Mouse (Mus musculus): Measurements from ENCODE around the gene Zfp385a. TPM values are rescaled to one million over a fixed set of nuclear protein-coding genes. Genes with fewer than 3 reads are reported as not detected.
"Not testable (repeated sequence)": the region's sequence is repeated elsewhere in the genome, so short reads cannot be mapped to it uniquely, and the experiment has no call there.

Zfp385a gene
- total RNA-seq, 2 experiments from 2014 or later, result 8.9 to 10.3 TPM

DNA sequence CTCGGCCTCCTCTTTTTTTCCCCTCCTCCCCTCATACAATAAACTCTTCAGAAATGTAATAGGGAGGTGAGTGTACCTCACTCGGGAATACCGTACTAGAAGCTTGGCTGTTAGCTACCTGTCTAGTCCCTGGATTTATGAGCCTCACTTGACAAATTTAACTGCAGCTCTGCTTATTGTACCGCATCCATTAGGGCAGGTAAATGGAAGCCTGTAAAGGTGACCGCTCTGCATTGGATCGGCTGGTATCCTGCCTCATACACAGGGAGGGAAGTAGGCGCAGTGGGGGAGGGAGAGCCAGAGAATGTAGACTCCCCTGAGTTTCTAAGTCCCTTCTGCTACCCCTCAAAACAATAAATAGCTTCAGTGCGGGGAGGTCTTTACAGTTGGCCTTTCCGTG, 49.0 kb downstream of the Zfp385a start:
- no peak for DNase-seq

DNA sequence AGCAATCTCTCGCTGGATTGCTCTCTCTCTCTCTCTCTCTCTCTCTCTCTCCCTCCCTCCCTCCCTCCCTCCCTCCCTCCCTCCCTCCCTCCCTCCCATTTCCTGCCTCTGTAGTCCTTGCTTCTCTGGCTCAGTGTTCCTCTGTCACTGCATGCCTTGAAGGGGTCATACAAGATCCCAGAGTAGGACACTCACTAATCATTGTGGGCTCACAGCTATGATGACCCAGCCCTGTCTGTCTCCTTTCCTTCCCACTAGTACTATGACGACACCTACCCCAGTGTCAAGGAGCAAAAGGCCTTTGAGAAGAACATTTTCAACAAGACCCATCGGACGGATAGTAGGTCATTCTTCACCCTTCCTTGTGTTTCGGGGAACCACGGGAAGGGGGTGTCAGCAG, 49.5 kb downstream of the Zfp385a start:
- DNase-seq, result no peak

DNA sequence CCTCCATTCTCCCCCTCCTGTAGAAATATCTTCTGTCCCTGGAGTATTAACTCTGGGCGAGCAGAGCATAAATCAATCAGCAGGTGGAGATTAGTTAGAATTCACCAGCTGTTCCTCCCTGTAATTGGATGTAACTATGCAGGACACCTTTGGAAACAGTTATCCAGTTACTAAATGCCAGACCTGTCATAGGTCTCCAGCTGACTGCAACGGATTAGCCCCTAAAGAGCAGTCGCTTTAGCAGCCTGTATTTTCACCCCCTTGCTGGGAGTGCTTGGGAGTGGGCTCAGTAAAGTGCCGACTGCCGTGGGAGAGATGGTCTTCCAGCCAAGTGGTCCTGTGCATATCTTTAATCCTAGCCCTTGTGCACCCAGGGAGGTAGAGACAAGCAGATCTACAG, 50.3 kb downstream of the Zfp385a start:
- no peak for DNase-seq

DNA sequence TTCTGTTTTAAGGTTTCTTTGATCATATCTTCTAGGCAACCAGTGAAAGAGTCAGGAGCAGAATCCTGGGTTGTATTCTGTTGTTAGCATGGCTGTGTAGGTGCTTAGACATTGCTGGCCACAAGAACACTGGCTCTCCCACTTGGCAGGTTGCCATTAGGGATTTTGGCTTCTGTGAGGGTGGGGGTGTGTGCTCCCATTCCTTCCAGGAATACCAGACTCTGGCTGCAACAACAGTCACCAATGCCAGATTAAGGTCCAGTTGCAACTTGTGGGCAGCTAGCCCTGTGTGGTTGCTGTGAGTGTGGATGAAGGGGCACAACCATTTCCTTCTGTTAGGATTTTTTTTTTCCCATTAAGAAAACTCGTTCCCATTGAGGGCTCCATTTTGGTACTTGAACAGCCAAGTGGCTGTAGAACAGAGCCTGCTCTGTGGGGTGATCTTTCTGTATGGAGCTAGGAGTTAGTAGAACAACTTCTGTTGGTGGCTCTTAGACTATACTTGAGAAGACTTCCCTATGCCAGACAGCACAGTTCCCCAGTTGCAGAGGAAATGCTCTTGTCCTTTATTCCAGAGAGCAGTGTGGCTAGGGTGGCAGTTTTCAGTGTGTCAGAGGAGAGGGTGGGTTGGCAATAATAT, 54.0 kb downstream of the Zfp385a start:
- DNase-seq, result peak; percentile 71 to 72

- DNase-seq, result no peak
Observed at GRCm38 (mm10) chr15:103284647-103285046, 55.2 kb downstream of the Zfp385a start.

DNA sequence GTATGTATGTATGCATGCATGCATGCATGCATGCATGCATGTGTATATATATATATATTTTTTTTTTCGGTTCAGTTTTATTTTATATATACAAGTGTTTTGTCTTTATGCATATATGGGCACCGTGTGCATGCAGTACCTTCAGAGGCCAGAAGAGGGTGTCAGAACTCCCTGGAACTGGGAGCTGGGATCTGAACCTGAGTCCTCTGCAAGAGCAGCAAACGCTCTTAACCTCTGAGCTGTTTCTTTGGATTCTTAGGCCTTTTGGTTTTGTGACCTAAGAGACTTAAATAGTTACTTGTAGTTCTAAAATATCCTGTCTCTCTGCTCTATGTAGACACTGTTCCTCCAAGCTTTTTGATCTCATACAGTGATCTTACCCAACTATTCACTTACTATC, 55.8 kb downstream of the Zfp385a start:
- peak in 1 of 2 experiments; percentile 58 for DNase-seq

- DNase-seq, result no peak
Observed at GRCm38 (mm10) chr15:103281465-103282205, 58.3 kb downstream of the Zfp385a start.

GRCm38 (mm10) chr15:103280817-103281464, 59.0 kb downstream of the Zfp385a start:
- peak in 1 of 2 experiments; percentile 44 for DNase-seq

GRCm38 (mm10) chr15:103279750-103280149, 60.1 kb downstream of the Zfp385a start:
- peak in 1 of 2 experiments; percentile 58 for DNase-seq

- no peak for DNase-seq
Observed at GRCm38 (mm10) chr15:103277949-103278348, 61.9 kb downstream of the Zfp385a start.

DNA sequence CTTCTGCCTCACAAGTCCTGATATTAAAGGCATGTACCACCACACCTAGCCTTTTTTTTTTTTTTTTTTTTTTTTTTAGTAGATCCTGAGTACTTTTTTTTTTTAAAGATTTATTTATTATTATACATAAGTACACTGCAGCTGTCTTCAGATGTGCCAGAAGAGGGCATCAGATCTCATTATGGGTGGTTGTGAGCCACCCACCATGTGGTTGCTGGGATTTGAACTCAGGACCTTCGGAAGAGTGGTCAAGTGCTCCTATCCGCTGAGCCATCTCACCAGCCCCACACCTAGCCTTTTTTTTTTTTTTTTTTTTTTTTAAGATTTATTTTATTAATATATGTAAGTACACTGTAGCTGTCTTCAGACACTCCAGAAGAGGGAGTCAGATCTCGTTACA, 64.0 kb downstream of the Zfp385a start:
- not testable (repeated sequence) for DNase-seq

DNA sequence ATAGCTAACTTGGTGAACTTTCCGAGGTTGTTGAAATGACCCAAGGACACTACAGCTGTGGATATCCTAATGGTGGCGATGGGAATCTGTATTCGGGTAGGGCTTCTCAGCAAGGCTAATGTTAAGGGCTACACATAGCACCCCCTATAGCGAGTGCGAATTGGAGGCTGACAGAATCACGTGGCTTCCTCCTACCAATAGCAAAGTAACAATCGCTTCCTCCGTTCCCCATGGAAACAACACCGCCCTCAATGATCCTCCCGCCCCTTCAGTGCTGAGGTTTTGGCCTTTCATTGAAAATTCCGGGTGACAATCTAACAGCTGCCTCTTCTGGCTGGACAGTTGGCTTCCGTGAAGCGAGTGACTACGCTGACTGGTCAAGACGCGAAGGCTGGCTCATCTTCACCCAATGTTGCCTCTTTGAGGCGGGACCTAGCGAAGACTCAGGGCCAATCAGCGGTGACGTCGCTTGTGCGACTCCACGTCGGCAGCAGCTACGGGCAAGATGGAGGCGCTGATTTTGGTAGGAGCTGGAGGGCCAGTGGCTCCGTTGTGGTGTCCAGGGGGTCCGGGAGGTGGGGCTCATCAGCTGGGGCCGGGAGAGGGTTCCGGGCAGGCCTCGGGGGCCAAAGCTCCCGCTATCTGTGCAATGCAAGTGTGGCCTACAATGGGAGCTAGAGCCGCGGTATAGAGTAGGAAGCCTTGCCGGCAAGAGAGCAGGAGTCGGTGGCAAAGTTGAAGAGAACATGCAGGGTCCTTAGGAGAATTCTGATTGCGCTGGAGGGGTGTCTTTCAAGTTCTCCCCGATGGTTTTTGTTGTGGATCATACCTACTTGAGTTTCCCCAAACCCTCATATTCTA, 67.2 kb downstream of the Zfp385a start, which contains the start of gene Copz1:
Gene Copz1 (plus strand): TSS at position 296 of the 861 bp plus-strand sequence.
- DNase-seq, result peak; percentile 96 to 99

DNA sequence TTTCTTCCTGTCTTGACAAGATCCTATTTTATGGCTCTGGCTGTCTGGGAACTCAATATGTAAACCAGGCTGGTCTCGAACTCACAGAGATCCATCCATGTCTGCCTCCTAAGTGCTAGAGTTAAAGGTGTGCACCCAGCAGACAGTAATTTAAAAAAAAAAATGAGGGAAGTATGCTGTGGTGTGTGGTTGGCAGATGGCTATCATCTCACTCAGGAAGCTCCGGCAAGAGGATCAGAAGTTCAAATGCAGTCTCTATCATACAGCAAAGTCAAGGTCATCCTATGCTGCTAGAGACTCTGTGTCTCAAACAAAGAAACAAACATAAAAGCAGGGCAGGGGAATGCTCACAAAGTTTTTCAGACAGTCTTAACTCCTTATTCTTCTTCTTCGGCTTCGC, 71.0 kb downstream of the Zfp385a start:
- DNase-seq, result no peak

- no peak for DNase-seq
Observed at GRCm38 (mm10) chr15:103264794-103265193, 75.1 kb downstream of the Zfp385a start.

Small RNA genes lying within 50 kb of the gene (microRNA-seq; reads per million reads assigned to microRNA genes)
- gene Mir148b (90.5 to 108 reads per million in 2 experiments), gene Mir6963 (0 to 0.81 reads per million in 2 experiments)

Other genes starting within 250 kb of the Zfp385a start
- 10 to 100 TPM; 10.9 to 12.9 TPM for gene Smug1, start 173.0 kb downstream of the Zfp385a start, total RNA-seq (2021)
- 10 to 100 TPM; 49.8 to 53.1 TPM for gene Cbx5, start 100.3 kb downstream of the Zfp385a start, total RNA-seq (2021)
- gene Hnrnpa1, start 99.7 kb downstream of the Zfp385a start, total RNA-seq (2021), result 100 to 1,000 TPM; 147 to 150 TPM
- gene Nfe2, start 81.7 kb downstream of the Zfp385a start, total RNA-seq (2021), result 1 to 10 TPM in 1 of 2 experiments, under 1 TPM in 1; 0.46 to 1.2 TPM
- gene Copz1, start 67.4 kb downstream of the Zfp385a start, total RNA-seq (2021), result 10 to 100 TPM; 52.3 to 52.9 TPM
- gene Gpr84, start 29.5 kb downstream of the Zfp385a start, total RNA-seq (2021), result not detected
- 10 to 100 TPM; 30.8 to 37.3 TPM for gene Itga5, start 26.7 kb upstream of the Zfp385a start, total RNA-seq (2021)
- gene Gtsf1, start 90.4 kb upstream of the Zfp385a start, total RNA-seq (2021), result not detected
- gene Gtsf2, start 108.4 kb upstream of the Zfp385a start, total RNA-seq (2021), result not detected
- gene Nckap1l, start 113.7 kb upstream of the Zfp385a start, total RNA-seq (2021), result 1 to 10 TPM; 3.5 to 5.5 TPM
- 1 to 10 TPM in 1 of 2 experiments, under 1 TPM in 1; 0.87 to 1.6 TPM for gene Pde1b, start 162.9 kb upstream of the Zfp385a start, total RNA-seq (2021)
- 10 to 100 TPM in 1 of 2 experiments, 1 to 10 TPM in 1; 9.9 to 10.1 TPM for gene Ppp1r1a, start 197.9 kb upstream of the Zfp385a start, total RNA-seq (2021)
- gene Glycam1, start 225.0 kb upstream of the Zfp385a start, total RNA-seq (2021), result 100 to 1,000 TPM in 1 of 2 experiments, not detected in 1; 120 TPM